Mouse (Mus musculus): Measurements from ENCODE around the gene Gm13119.
"Not testable (repeated sequence)": the region's sequence is repeated elsewhere in the genome, so short reads cannot be mapped to it uniquely, and the experiment has no call there.

Gene Gm13119

DNA sequence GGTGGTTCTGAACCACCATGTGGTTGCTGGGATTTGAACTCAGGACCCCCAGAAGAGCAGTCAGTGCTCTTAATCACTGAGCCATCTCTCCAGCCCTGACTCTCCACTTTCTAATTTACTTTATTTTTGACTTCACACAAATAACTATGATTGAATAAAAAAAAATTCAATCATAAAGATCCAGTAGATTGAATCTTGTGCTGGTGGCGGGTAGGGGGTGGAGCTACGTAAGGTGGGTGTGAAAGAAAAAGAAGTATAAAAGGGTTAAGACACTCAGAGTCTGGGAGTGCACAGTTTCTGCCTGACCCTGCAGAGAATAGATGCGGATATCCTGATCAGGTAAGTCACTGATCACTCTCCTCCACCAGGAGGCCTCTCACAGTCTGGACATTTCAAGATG is at the start of gene Gm13119:
Gene Gm13119, plus strand, starts transcription at position 301 of the 400 bp plus-strand sequence.
- DNase-seq (ENCODE audit: low spot score in 2 of 2) = not testable (repeated sequence)

DNA sequence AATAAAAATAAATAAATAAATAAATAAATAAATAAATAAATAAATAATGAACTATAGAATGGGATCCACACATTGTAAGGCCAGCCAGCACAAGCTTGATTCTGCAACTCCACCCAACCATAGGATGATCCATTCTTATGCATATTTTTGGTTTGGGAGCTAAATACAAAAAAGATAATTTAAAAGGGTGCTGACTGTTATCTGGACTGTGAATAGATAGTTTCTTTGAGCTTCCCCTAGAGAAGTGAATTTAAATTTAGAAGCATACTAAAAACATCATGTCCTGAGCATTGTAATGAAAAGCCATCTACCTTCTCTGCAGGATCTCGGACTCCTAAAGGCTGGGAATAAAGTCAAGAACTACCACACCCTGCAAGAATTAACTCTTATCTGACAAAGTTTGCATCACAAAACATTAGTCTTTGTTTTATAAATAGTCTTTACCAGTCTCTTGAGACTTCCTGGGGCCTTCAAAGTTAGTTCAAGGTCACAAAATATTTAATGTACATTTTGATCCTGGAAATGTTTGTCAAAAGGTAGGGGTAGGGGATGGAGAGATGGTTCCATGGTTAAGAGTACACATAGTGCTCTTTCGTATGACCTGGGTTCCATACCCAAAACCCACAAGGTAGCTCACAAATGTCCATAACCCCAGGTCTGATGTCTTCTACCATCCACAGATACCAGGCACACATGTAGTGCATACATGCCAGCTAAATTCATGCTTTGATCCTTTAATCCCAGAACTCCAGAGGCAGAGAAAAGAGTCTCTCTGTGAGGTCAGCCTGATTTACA is 44.9 kb upstream of the Gm13119 start:
- not testable (repeated sequence) for DNase-seq (ENCODE audit: low spot score in 2 of 2)

GRCm38 (mm10) chr4:144329949-144330348 is 27.8 kb upstream of the Gm13119 start, which contains the start of gene Gm13128:
Gene Gm13128 (plus strand): TSS chr4:144330249.
- not testable (repeated sequence) for DNase-seq (ENCODE audit: low spot score in 2 of 2)

DNA sequence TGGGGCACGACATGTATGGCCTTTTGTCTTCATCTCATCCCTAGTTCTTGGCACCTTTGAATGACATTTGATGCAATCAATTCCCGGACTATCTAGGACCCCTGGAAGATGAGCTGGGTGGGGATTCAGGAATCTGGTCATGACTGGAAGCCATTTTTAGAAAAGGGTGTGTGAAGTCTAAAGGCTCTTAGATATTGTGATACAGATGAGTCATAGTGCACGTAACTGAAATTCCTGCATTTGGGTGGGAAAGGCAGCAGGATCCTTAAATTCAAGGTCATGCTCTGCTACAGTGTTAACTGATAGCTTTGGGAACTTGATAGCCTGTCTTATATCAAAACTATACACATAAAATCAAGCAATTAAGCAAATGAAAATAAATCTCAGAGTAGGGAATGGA is 21.9 kb upstream of the Gm13119 start:
- not testable (repeated sequence) for DNase-seq (ENCODE audit: low spot score in 2 of 2)

DNA sequence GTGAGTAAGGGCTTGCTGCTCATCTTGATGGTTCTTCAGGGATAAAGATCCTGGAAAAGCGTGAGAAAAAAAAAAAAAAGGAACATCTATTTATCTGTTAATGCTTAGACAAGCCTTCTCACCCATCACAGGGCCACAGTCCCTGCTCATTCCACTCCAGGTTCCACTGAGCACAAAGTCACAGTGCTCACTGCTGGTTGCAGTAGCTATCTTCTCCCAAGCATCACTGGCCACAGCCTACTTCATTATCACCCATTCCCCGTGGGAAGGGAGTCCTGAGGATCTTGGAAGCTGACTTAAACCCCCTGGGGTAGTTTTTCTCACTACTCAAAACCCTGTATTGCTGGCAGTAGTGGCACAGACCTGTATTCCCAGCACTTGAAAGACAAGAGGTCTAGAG is 20.2 kb downstream of the Gm13119 start, which contains the start of gene Pramef20:
Gene Pramef20, minus strand, starts transcription at position 23 of the 400 bp plus-strand sequence.
- no peak for DNase-seq (ENCODE audit: low spot score in 2 of 2)

DNA sequence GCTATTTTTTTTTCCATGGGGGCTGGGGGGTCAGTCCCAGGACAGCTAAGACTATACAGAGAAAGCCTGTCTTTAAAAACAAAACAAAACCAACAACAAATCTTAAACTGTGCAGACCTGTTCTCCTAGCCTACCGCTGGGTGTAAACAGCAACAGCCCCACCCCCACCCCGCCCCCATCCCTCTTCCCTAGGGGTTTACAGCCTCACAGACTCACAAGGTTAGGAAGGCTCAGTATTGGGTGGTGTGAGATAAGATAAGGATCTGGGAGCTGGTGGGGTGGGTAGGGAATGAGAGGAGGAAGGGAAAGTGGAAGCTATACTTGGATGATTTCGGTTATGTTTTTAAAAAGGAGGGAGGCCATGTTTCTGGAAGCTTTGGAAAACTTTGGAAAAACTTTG is 38.6 kb downstream of the Gm13119 start:
- DNase-seq (ENCODE audit: low spot score in 2 of 2) = no peak

- no peak for DNase-seq (ENCODE audit: low spot score in 2 of 2)
These were observed 45.0 kb downstream of the Gm13119 start for GRCm38 (mm10) chr4:144402712-144403111.

DNA sequence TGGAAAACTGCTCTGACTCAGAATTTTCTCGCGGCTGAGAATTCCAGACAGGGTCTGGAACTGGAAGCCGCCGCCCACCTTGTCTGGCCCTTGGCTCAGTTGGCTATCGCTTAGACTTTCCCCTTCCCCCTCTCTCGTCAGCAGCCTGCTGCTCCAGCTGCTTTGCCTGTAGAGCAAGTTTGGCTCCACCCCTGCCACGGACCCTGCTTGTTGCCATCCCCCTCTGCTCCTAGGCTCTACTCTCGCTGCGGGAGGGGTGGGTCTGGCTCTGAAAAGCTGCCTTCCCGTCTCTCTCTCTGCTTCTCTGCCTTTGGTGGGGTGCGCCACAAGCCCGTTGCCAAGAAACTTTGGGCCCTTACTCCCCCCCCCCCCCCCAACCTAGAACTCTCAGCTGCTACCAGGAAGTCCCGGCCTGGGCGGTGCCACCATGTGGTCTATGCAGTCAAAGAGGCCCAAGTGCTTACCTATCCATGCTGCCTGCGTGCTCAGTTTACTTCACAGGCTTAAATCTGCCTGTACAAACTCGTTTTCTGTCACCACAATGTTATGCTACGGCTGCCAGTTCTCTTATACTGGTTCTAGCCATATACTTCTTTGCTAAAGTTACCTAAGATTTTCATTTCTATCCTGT is 46.8 kb downstream of the Gm13119 start:
- DNase-seq (ENCODE audit: low spot score in 2 of 2) = no peak

DNA sequence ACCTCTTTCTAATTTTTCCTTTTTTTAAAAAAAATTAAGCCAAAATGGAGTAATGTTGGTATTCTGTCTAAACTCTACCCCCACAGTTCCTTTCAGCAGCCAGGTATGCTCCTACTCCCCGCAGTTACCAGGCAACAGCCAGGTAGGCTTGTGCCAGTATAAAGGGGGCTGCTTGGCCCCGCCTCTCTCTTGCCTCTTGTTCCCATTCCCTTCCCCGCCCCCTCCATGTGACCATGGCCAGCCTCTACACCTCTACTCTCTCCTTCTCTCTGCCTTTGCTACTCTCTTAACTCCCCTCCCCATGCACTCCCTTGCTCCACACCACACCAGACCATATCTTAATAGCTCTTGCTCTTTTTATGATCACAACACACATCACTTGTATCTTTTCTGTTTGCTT is 48.5 kb downstream of the Gm13119 start:
- no peak for DNase-seq (ENCODE audit: low spot score in 2 of 2)

- DNase-seq (ENCODE audit: low spot score in 2 of 2) = no peak
These were observed 50.5 kb downstream of the Gm13119 start, which contains the start of gene Pramef12 for GRCm38 (mm10) chr4:144408290-144408689. Gene Pramef12 (minus strand): TSS chr4:144408464.
